Mouse (Mus musculus) heart, embryonic 11.5 days (tissue): Measurements from ENCODE around the gene Caln1. TPM values are rescaled to one million over a fixed set of nuclear protein-coding genes. Genes with fewer than 3 reads are reported as not detected.

ENCODE experiments used
- ATAC-seq: fragments of 200-750 bp; cut with Nextera tagmentation; replicated peaks from 2 replicates; pipeline ENCODE4 v1.8.0; 2017; ENCODE audit warnings: moderate library complexity; ENCODE audit not compliant: insufficient number of reproducible peaks, low FRiP score, low TSS enrichment
- H3K27ac ChIP-seq: fragments of 300-500 bp; sonication (generic); 2 replicates; pipeline ENCODE4 v1.5.1; 2014; ENCODE audit warnings: mild to moderate bottlenecking, low read depth, low read length
- H3K27me3 ChIP-seq: fragments of 300-500 bp; sonication (generic); 2 replicates; pipeline ENCODE4 v1.6.1; 2014; ENCODE audit warnings: mild to moderate bottlenecking, low read length, mixed read lengths; ENCODE audit not compliant: control insufficient read depth, insufficient read depth
- H3K36me3 ChIP-seq: fragments of 300-500 bp; sonication (generic); 2 replicates; pipeline ENCODE4 v1.6.1; 2014; ENCODE audit warnings: mild to moderate bottlenecking, low read length, moderate library complexity, mixed read lengths; ENCODE audit not compliant: control insufficient read depth, insufficient read depth
- H3K4me1 ChIP-seq: fragments of 300-500 bp; sonication (generic); 2 replicates; pipeline ENCODE4 v1.6.1; 2014; ENCODE audit warnings: low read length; ENCODE audit not compliant: control insufficient read depth, insufficient read depth
- H3K4me2 ChIP-seq: fragments of 300-500 bp; sonication (generic); 2 replicates; pipeline ENCODE4 v1.6.1; 2014; ENCODE audit warnings: mild to moderate bottlenecking, moderate library complexity
- H3K4me3 ChIP-seq: fragments of 300-500 bp; sonication (generic); 2 replicates; pipeline ENCODE4 v1.5.1; 2014; ENCODE audit warnings: low read depth, low read length
- H3K9ac ChIP-seq: fragments of 300-500 bp; sonication (generic); 2 replicates; pipeline ENCODE4 v1.6.1; 2014; ENCODE audit warnings: mild to moderate bottlenecking, low read depth, low read length, moderate library complexity
- H3K9me3 ChIP-seq: fragments of 300-500 bp; sonication (generic); replicated peaks from 2 replicates; pipeline ENCODE4 v1.6.1; 2016; ENCODE audit warnings: low read length; ENCODE audit not compliant: control insufficient read depth
- WGBS: fragments of 180-500 bp; shearing (Covaris S2); extraction: QIAGEN DNeasy Blood & Tissue Kit; methylation state at CpG from one replicate; pipeline ENCODE4 v1.1.7; 2014; ENCODE audit not compliant: insufficient replicate concordance; 5-methylcytosine and 5-hydroxymethylcytosine counted together
- polyA plus RNA-seq: library from polyadenylated mRNA; unstranded; fragments of >200 nt; fragmentation: Nextera tagmentation; extraction: Ambion mirVana; gene quantifications from 2 replicates; pipeline ENCODE4 v1.2.1, GENCODE M21; 2014

Gene Caln1
- polyA plus RNA-seq, 1 experiment from 2014 or later: 0.11 TPM

DNA sequence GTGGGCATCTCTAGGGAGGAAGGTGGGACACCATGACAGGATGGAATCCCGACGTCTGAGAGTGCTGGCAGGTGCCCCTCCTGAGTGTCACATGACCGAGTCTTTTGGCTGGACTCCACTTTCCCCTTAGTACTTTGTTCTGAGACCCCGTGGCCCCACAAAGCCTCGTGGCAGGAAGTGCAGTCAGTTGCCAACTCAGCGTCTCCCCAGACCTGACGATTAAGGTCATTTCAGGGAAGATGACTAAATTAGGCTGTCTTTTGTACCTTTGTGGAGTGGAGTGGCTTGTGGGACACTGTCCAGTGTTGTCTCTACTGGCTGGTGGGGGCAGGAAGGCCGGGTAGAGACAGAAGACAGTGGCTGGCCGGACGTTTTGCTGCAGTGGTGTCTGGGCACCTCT lies 103.0 kb downstream of the Caln1 start:
- 81% methylated on average over 10 of the region's 10 CpGs for WGBS
- Histone ChIP-seq H3K36me3 (no peaks in the 10 kb centered on the region), H3K4me1 (no peaks in the 10 kb centered on the region), H3K27me3 (no peaks in the 10 kb centered on the region), H3K4me2 (no peak overlapping the region), H3K9ac (no peak overlapping the region), H3K4me3 (no peak overlapping the region), H3K27ac (no peak overlapping the region), H3K9me3 (no peaks in the 10 kb centered on the region; the same call in 1 of the 2 replicates)
- no peak for ATAC-seq

DNA sequence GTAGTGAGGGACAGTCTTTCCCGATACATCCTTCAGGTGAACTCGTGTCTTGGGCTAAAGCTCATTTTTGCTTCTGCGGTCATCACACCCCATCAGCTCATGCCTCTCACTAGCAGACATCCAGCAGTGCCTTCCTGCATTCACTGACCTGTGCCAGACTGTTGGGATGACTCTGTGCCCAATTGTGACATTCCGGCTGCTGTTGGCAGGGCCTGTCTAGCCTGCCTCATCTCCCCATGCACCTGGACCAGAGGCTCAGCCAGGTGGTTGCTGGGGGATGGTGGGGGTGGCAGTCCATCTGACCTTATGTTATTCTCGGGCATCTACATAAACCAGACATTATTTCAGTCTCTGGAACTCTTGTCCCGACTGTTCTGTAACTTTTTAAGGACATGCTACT lies 105.6 kb downstream of the Caln1 start:
- Histone ChIP-seq H3K4me2 (no peak overlapping the region), H3K9me3 (no peaks in the 10 kb centered on the region), H3K9ac (no peak overlapping the region), H3K36me3 (no peaks in the 10 kb centered on the region), H3K27ac (no peak overlapping the region), H3K4me1 (no peaks in the 10 kb centered on the region), H3K27me3 (no peaks in the 10 kb centered on the region), H3K4me3 (no peak overlapping the region)
- ATAC-seq: no peak
- WGBS: 76% methylated on average over 6 of the region's 6 CpGs

DNA sequence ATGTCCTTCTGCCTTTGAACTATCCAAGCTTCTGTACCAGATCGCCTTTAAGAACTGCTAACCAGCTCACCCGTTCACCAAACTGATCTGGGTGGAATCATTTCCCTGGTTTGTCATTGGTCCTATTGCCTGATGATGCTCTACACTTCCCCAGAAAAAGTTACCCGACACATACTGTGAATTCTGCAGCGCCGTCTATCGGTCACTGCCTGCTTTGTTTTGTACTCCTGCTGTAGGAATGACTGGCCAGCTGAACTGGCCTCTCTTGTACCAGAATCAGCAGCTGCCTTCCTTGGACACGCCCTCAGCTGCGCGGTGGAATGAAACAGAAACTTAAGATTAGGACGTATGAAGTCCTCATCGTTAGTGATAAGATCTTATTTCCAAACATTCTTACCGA lies 107.5 kb downstream of the Caln1 start:
- H3K4me1 ChIP-seq: no peaks in the 10 kb centered on the region
- H3K27me3 ChIP-seq: no peaks in the 10 kb centered on the region
- WGBS: 65% methylated on average over 12 of the region's 12 CpGs
- H3K4me3 ChIP-seq: no peak overlapping the region
- H3K9me3 ChIP-seq: no peaks in the 10 kb centered on the region
- no peak overlapping the region for H3K27ac ChIP-seq
- H3K4me2 ChIP-seq: no peak overlapping the region
- ATAC-seq: no peak
- no peaks in the 10 kb centered on the region for H3K36me3 ChIP-seq
- no peak overlapping the region for H3K9ac ChIP-seq

GRCm38 (mm10) chr5:130480290-130480689 lies 111.0 kb downstream of the Caln1 start:
- Histone ChIP-seq H3K4me1 (no peaks in the 10 kb centered on the region), H3K9me3 (no peaks in the 10 kb centered on the region), H3K27ac (no peak overlapping the region), H3K4me2 (no peak overlapping the region), H3K4me3 (no peak overlapping the region), H3K36me3 (no peaks in the 10 kb centered on the region), H3K27me3 (no peaks in the 10 kb centered on the region), H3K9ac (no peak overlapping the region)
- 72% methylated on average over 1 of the region's 1 CpGs for WGBS
- no peak for ATAC-seq

GRCm38 (mm10) chr5:130491471-130491870 lies 122.2 kb downstream of the Caln1 start:
- Histone ChIP-seq H3K9ac (no peak overlapping the region), H3K27ac (no peak overlapping the region), H3K4me2 (no peak overlapping the region), H3K36me3 (no peaks in the 10 kb centered on the region), H3K4me1 (no peaks in the 10 kb centered on the region), H3K9me3 (no peaks in the 10 kb centered on the region), H3K4me3 (no peak overlapping the region), H3K27me3 (no peaks in the 10 kb centered on the region)
- WGBS: 83% methylated on average over 5 of the region's 5 CpGs
- no peak for ATAC-seq

DNA sequence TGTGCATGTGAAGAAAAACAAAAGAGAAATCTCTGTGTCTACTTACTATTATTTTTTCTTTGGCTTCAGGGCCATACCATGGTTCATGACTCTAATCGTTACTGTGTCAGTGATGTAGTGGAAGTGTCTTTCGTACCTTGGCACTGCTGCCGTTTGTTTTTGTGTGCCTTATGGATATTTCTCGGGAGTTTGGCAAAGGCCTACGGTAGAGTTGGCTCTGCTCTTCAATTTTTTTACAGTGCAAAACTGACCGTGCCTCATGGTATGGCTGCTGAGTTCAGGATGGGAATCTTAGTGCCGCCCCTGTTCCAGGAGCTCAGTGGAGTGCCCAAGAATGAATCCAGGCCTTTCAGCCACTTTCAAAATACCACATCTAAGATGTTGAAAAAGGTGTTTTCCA lies 123.0 kb downstream of the Caln1 start:
- no peak overlapping the region for H3K9ac ChIP-seq
- no peak overlapping the region for H3K27ac ChIP-seq
- H3K36me3 ChIP-seq: no peaks in the 10 kb centered on the region
- no peak overlapping the region for H3K4me3 ChIP-seq
- ATAC-seq: no peak
- no peak overlapping the region for H3K4me2 ChIP-seq
- WGBS: 75% methylated on average over 7 of the region's 7 CpGs
- H3K4me1 ChIP-seq: no peaks in the 10 kb centered on the region
- H3K27me3 ChIP-seq: no peaks in the 10 kb centered on the region
- H3K9me3 ChIP-seq: no peaks in the 10 kb centered on the region

DNA sequence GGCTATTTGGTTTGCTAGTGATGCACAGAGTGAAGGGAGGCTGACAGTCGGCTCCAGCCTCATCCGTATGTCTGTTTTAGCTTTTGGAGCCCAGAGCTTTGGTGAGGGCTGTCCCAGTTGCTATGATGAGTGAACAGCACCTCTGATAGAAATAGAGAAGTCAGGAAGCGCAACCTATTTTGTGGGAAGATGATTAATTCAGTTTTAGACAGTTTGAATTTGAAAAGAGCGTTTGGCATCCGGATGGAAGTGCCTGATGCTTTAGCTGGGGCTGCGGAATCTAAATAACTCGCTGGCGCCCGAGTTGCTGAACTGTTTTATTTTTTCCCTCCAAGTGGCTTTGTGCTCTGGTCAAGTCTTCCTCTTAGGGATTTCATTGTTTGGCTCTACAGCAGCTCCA lies 133.3 kb downstream of the Caln1 start:
- ATAC-seq: no peak
- H3K4me3 ChIP-seq: no peak overlapping the region
- H3K9ac ChIP-seq: no peak overlapping the region
- WGBS: 79% methylated on average over 9 of the region's 9 CpGs
- no peaks in the 10 kb centered on the region for H3K36me3 ChIP-seq
- no peaks in the 10 kb centered on the region for H3K27me3 ChIP-seq
- H3K4me2 ChIP-seq: no peak overlapping the region
- no peaks in the 10 kb centered on the region for H3K9me3 ChIP-seq
- H3K4me1 ChIP-seq: no peaks in the 10 kb centered on the region
- H3K27ac ChIP-seq: no peak overlapping the region

DNA sequence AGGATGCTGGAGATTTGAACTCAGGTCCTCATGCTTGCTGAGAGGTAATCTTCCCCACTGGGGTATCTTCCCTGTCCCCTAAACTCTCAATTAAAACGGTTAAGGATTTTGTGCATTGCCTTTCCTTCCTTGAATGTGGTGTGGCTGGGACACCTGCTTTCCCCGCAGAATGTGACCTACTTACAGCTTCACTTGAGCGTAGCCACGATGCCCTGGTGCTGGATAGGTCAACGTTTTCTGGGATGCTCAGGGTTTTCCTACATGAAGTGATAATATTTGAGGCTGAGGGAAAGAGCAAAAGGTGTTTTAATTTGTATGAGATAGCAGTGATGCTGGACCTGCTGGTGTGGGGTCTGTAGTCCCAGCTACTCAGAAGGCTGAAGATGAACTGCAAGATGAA lies 135.6 kb downstream of the Caln1 start:
- H3K4me2 ChIP-seq: no peak overlapping the region
- H3K27me3 ChIP-seq: no peaks in the 10 kb centered on the region
- ATAC-seq: no peak
- H3K4me3 ChIP-seq: no peak overlapping the region
- 68% methylated on average over 5 of the region's 5 CpGs for WGBS
- H3K9ac ChIP-seq: no peak overlapping the region
- no peaks in the 10 kb centered on the region for H3K36me3 ChIP-seq
- no peak overlapping the region for H3K27ac ChIP-seq
- H3K9me3 ChIP-seq: no peaks in the 10 kb centered on the region
- no peaks in the 10 kb centered on the region for H3K4me1 ChIP-seq

DNA sequence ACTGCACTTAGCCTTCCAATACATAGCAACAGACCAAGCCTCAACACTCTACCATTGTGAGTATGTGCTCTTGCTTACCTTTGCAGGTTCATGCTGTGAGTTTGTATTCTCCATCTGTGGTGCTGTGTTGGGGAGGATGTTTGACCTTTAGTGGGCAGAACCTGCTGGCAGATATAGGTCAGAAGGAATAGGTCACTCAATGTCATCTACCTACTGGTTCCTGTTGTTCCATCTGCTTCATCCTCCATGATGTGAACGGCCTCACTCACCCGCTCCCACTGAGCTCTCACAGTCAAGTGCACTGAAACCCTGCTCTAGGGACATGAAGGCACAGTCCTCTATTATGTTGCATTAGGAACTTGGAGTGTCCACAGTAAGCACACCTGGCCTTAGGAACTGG lies 141.3 kb downstream of the Caln1 start:
- Histone ChIP-seq H3K9ac (no peak overlapping the region), H3K4me2 (no peak overlapping the region), H3K4me1 (no peaks in the 10 kb centered on the region), H3K27me3 (no peaks in the 10 kb centered on the region), H3K4me3 (no peak overlapping the region), H3K9me3 (no peaks in the 10 kb centered on the region), H3K27ac (no peak overlapping the region), H3K36me3 (no peaks in the 10 kb centered on the region)
- ATAC-seq: no peak
- WGBS: 76% methylated on average over 2 of the region's 2 CpGs
